Mouse (Mus musculus) gastrocnemius, postnatal 14 days (tissue): ENCODE measurements around the gene Clk4. TPM values are rescaled to one million over a fixed set of nuclear protein-coding genes. Genes with fewer than 3 reads are reported as not detected.

Experiments used
- DNase-seq: peaks from one replicate; pipeline ENCODE4 v3.0.0; 2021; ENCODE audit warnings: mixed read lengths
- intact Hi-C: fragments of 180-260 bp; cut with DNase I; formaldehyde crosslinking; loops from one replicate; pipeline ENCODE4 v1.15.1; 2025; ENCODE audit warnings: low total_unique reads
- total RNA-seq, 2 experiments: library from RNA; stranded (reverse); gene quantifications; 2 replicates each; pipeline ENCODE4 v1.2.3; 2021

Clk4 gene
- total RNA-seq, 2 experiments from 2014 or later: 27.1 to 43.5 TPM

GRCm38 (mm10) chr11:51302396-51302795 lies 40.9 kb downstream of the Clk4 start:
- intact Hi-C loops: no loop called here
- DNase-seq: no peak

- intact Hi-C loops: no loop called here
- no peak for DNase-seq
These were observed 42.5 kb downstream of the Clk4 start for GRCm38 (mm10) chr11:51303981-51304553.

GRCm38 (mm10) chr11:51308306-51308705 lies 46.8 kb downstream of the Clk4 start:
- intact Hi-C loops: no loop called here
- DNase-seq: no peak

GRCm38 (mm10) chr11:51311846-51312245 lies 50.3 kb downstream of the Clk4 start:
- intact Hi-C loops: no loop called here
- no peak for DNase-seq

- no peak for DNase-seq
- intact Hi-C loops: no loop called here
These were observed 54.7 kb downstream of the Clk4 start for GRCm38 (mm10) chr11:51315991-51316810.

- no peak for DNase-seq
- intact Hi-C loops: loop anchor here (10.0 kb wide), 1 partner anchor 214 kb away; no protein-coding TSS in a partner anchor
These were observed 59.1 kb downstream of the Clk4 start for GRCm38 (mm10) chr11:51320609-51321008.

- intact Hi-C loops: loop anchor here (10.0 kb wide), 1 partner anchor 208 kb away; no protein-coding TSS in a partner anchor
- no peak for DNase-seq
These were observed 65.4 kb downstream of the Clk4 start for GRCm38 (mm10) chr11:51326908-51327307.

GRCm38 (mm10) chr11:51328387-51328942 lies 66.9 kb downstream of the Clk4 start:
- no peak for DNase-seq
- intact Hi-C loops: loop anchor here (10.0 kb wide), 1 partner anchor 206 kb away; no protein-coding TSS in a partner anchor

GRCm38 (mm10) chr11:51329837-51330714 lies 68.5 kb downstream of the Clk4 start:
- intact Hi-C loops: loop anchor here (10.0 kb wide), 1 partner anchor 205 kb away; no protein-coding TSS in a partner anchor

More at GRCm38 (mm10) chr11:51329837-51330714, 68.5 kb downstream of the Clk4 start:
- no peak for DNase-seq

Other genes starting within 250 kb of the Clk4 start
- not detected for gene Olfr54, start 247.5 kb upstream of the Clk4 start, total RNA-seq
- gene Olfr1375, start 213.6 kb upstream of the Clk4 start, total RNA-seq: not detected
- gene Zfp354a, start 202.5 kb upstream of the Clk4 start, total RNA-seq: 1 to 10 TPM; 1.7 to 1.9 TPM
- not detected for gene Gm12569, start 41.3 kb upstream of the Clk4 start, total RNA-seq
- not detected for gene BC049762, start 1.3 kb downstream of the Clk4 start, total RNA-seq
- 1 to 10 TPM; 4.7 to 5.9 TPM for gene Col23a1, start 28.2 kb downstream of the Clk4 start, total RNA-seq